Mouse (Mus musculus) erythroblast, embryonic 14.5 days (primary cell): Measurements from ENCODE around the gene Dnajc7.

Experiments
- GATA1 ChIP-seq: IDR thresholded peaks from 2 replicates; pipeline ENCODE4 v1.6.1; 2012; ENCODE audit warnings: low read length, inconsistent platforms, mixed read lengths
- TAL1 ChIP-seq: IDR thresholded peaks from 3 replicates; pipeline ENCODE4 v1.6.1; 2012; ENCODE audit warnings: low read length, inconsistent platforms, mixed read lengths

DNA sequence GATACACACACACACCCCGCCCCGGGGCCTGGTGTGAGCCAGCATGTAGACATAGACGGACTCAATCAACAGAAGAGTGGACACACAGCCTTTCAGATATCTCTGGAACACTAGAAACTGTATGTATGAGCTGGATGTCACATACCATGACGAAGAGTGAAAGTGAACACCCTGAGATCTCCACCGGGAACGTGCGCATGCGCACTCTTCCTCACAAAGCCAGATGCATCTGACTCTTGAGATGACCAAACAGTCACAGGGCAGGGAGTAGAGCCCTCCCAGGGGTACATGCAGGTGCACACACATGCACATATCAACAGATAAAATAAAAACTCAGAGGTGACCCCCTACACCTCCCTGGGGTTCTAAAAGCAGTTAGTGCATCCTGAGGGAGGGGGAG is 28.4 kb upstream of the Dnajc7 start:
- no peak for TF ChIP-seq GATA1
- no peak for TF ChIP-seq TAL1
